Comparison of ENCODE assay signal across 24 mouse cellular contexts in genomic region chr10:117299901-117300520, GRCm38 (mm10). TPM values are rescaled to one million over a fixed set of nuclear protein-coding genes. Genes with fewer than 3 reads are reported as not detected.
"Had no signal": no experiment of that assay in that cellular context is flagged by ENCODE, and none has a peak within 500 bp of the region (broad histone marks: within the 10 kb centered on the region; RNA-seq: fewer than 3 reads in every experiment).

No protein-coding gene starts in this region.

- H3K9ac ChIP-seq: limb, embryonic 13.5 days; liver, embryonic 14.5 days; liver, postnatal 0 days; lung, embryonic 15.5 days; midbrain, embryonic 12.5 days; midbrain, embryonic 15.5 days; neural tube, embryonic 12.5 days; neural tube, embryonic 15.5 days had no signal

- H3K4me1 ChIP-seq: limb, embryonic 10.5 days; limb, embryonic 13.5 days; lung, embryonic 15.5 days; midbrain, embryonic 12.5 days; midbrain, embryonic 15.5 days; neural tube, embryonic 12.5 days; neural tube, embryonic 15.5 days had no signal

- ATAC-seq: liver, postnatal 0 days; midbrain, embryonic 15.5 days had no signal

- H3K9me3 ChIP-seq: limb, embryonic 10.5 days; limb, embryonic 13.5 days; lung, embryonic 15.5 days; midbrain, embryonic 12.5 days; midbrain, embryonic 15.5 days; neural tube, embryonic 12.5 days; neural tube, embryonic 15.5 days had no signal

- H3K4me3 ChIP-seq: limb, embryonic 10.5 days; limb, embryonic 13.5 days; lung, embryonic 15.5 days; midbrain, embryonic 12.5 days; midbrain, embryonic 15.5 days; neural tube, embryonic 12.5 days; neural tube, embryonic 15.5 days had no signal

- H3K36me3 ChIP-seq: limb, embryonic 10.5 days; limb, embryonic 13.5 days; lung, embryonic 15.5 days; midbrain, embryonic 12.5 days; midbrain, embryonic 15.5 days; neural tube, embryonic 12.5 days; neural tube, embryonic 15.5 days had no signal

- H3K27me3 ChIP-seq: limb, embryonic 13.5 days; lung, embryonic 15.5 days; midbrain, embryonic 12.5 days; midbrain, embryonic 15.5 days; neural tube, embryonic 12.5 days; neural tube, embryonic 15.5 days had no signal

- H3K4me2 ChIP-seq: limb, embryonic 13.5 days; lung, embryonic 15.5 days; midbrain, embryonic 12.5 days; midbrain, embryonic 15.5 days; neural tube, embryonic 12.5 days; neural tube, embryonic 15.5 days had no signal

- DNase-seq: kidney, adult 2 months; kidney, postnatal 10 days; kidney, postnatal 36 days; liver; liver, postnatal 0 days; lung, postnatal 10 days; lung, postnatal 36 days; right cerebral cortex, adult 18-20 months; right cerebral cortex, postnatal 14 days; right cerebral cortex, postnatal 4 days; thymus, adult 2 months; thymus, postnatal 14 days; thymus, postnatal 4 days had no signal

- H3K27ac ChIP-seq: limb, embryonic 10.5 days; limb, embryonic 13.5 days; liver, embryonic 14.5 days; lung, embryonic 15.5 days; midbrain, embryonic 12.5 days; midbrain, embryonic 15.5 days; neural tube, embryonic 12.5 days; neural tube, embryonic 15.5 days; stomach, postnatal 0 days had no signal

RNA-seq across cellular contexts. Expression of gene Lyz1, which starts 7.3 kb away (rescaled TPM):
- polyA plus RNA-seq: kidney, embryonic 14.5 days; limb, embryonic 10.5 days; midbrain, embryonic 12.5 days; midbrain, embryonic 15.5 days; neural tube, embryonic 12.5 days; stomach, embryonic 14.5 days had no signal
